Mouse (Mus musculus) CH12.LX (cell line): ENCODE results near the gene Pnmal2.

ENCODE experiments used
- CTCF ChIP-seq, 2 experiments: IDR thresholded peaks in 1 of 2; conservative IDR thresholded peaks in 1 of 2; 2 replicates each; pipeline ENCODE4 v1.5.1; 2011 to 2012; ENCODE audit warnings: low read depth in 2 of 2, low read length in 2 of 2, improper control_type of control experiment in 1 of 2, inconsistent platforms in 1 of 2, mild to moderate bottlenecking in 1 of 2, moderate library complexity in 1 of 2
- E2F4 ChIP-seq: IDR thresholded peaks from 2 replicates; pipeline ENCODE4 v1.6.1; 2011; ENCODE audit warnings: low read depth, low read length, improper control_type of control experiment; ENCODE audit not compliant: insufficient replicate concordance
- MYC ChIP-seq: IDR thresholded peaks from 2 replicates; pipeline ENCODE4 v1.6.1; 2011; ENCODE audit warnings: low read depth, mild to moderate bottlenecking, improper control_type of control experiment, low read length
- ZMIZ1 ChIP-seq: IDR thresholded peaks from 2 replicates; pipeline ENCODE4 v1.6.1; 2012; ENCODE audit warnings: low read depth, mild to moderate bottlenecking, inconsistent platforms, low read length, improper control_type of control experiment

DNA sequence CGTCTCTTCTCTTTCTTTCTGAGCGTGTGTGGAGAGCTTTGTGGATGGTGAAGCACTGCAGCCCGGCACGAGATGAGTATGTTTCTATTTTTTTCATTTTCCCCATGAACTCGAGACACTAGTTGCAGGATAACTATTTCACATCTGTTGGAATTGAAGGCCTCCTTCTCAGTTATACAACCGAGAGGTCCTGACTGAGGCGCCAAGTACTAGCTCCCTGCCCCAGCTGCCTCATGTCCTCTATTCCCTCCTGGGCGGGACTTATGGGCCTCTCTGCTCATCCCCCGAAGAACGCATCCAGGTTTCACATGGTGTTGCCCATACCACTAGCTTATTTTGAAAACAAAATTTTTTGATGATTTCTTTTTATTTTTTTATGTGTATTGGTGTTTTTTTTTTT, 49.0 kb upstream of the Pnmal2 start:
- TF ChIP-seq CTCF (conservative IDR thresholded peaks at IDR 0.05 in 1 of 2, IDR thresholded peaks at IDR 0.05 in 1 of 2; ENCODE audit: low read depth in 2 of 2, low read length in 2 of 2) (no peak), MYC (no peak), E2F4 (no peak), ZMIZ1 (no peak)
